Mouse (Mus musculus) embryonic fibroblast, embryonic 13.5 days (primary cell): ENCODE results near the gene Gm4450.

Experiments
- CTCF ChIP-seq: IDR thresholded peaks from 2 replicates; pipeline ENCODE4 v1.5.1; 2011; ENCODE audit warnings: mild to moderate bottlenecking, control low read depth, low read length, moderate library complexity, borderline replicate concordance; ENCODE audit not compliant: insufficient read depth
- POLR2A ChIP-seq: IDR thresholded peaks from 2 replicates; pipeline ENCODE4 v1.6.1; 2011; ENCODE audit warnings: low read depth, mild to moderate bottlenecking, control low read depth, low read length, moderate library complexity

- TF ChIP-seq CTCF (no peak), POLR2A (no peak)
Measured at GRCm38 (mm10) chr3:98419786-98420070, 37.2 kb downstream of the Gm4450 start.
